Mouse (Mus musculus) adrenal gland, postnatal 14 days (tissue): ENCODE results near the gene Grik1. TPM values are rescaled to one million over a fixed set of nuclear protein-coding genes. Genes with fewer than 3 reads are reported as not detected.

ENCODE experiments used
- DNase-seq: peaks from one replicate; pipeline ENCODE4 v3.0.0; 2021; ENCODE audit warnings: mixed read lengths
- total RNA-seq: library from RNA; stranded (reverse); gene quantifications from 2 replicates; pipeline ENCODE4 v1.2.3, GENCODE M21; 2021

Gene Grik1
- total RNA-seq, 1 experiment from 2014 or later, result not detected

DNA sequence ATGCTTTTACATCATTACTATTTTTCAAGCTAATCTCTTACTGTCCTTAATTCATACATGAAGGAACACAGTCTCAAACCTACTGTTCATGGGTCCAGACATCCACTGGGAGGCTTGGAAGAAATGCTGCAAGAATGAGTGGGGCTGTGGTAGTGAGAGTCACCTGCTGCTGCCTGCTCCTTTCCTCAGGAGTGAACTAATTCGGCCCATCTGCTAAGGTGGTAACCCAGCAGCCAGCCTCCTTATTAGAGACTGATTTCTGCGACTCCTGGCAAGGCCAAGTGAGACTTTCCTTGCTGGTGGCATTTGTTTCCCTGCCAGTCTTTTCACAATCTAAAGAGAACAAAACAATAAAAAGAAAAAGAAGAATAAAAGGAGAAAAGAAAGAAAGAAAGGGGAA, 147.9 kb downstream of the Grik1 start:
- no peak for DNase-seq

DNA sequence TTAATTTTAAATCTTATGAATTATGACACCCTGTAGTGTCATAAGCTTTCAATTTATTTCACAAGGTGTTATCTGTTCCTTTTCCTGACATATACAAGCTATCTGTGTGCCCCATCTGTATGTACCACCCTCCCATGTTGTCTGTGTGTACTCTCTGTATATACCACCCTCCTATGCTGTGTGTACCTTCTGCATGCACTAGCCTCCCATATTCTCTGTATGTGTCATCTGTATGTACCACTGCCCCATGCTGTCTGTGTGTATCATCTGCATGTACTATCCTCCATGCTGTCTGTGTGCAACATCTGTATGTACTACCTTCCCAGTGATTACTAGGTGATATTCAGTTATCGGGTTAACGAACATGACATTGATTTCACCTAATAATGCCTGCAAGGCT, 148.5 kb downstream of the Grik1 start:
- no peak for DNase-seq

DNA sequence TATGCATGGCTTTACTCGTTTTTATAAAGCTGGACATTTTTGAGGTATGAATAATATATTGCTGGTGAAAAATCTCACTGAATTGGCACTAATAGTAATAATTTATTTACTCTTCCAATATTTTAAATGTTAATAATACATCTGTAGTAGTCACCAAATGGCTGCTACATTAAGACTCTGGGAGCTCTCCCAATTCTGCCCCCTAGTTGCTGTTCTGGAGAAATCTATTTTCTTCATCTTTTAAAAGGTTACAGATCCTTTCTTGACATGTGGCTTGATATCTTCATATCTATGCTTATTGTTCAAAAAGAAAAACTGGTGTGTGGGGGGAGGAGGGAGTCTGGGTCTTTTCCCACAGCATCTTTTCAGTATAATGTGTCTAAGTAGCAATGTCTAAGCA, 151.2 kb downstream of the Grik1 start:
- DNase-seq, result no peak

DNA sequence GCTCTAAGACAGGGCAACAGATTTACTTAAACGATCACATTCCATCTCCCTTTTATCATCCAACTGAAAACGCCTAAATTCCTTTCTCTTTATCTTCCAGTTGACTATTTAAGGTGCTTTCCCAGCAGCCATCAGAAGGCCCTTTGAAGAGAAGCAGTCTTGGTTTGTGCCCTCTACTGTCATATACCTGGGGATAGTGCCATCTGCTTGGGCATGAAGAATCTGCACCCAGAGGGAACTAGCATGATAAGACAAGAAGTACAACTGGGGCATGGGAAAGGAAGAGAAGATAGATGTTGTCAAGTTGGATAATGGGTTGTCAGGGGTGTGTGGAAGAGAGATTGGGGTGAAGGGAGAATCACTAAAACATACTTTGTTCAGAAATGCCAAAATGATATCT, 157.1 kb downstream of the Grik1 start:
- DNase-seq, result no peak

DNA sequence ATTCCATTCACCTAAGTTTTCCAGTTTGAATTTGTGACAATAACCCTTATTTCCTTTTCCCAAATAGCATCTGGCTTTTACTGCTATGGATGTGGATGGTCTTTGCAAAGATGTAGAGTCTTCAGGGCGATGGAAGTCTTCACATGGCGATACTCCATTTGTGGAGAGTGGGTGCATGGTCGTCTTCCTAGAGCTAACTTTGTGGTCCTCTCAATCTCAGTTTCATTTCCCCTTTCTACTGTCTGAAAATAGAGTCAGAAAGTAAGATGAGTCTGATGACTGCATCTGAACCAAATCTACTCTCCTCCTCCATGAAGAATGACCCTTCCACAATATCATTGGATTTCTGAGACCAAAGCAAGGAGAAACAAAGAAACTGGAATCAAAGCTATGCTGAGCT, 159.0 kb downstream of the Grik1 start:
- no peak for DNase-seq

DNA sequence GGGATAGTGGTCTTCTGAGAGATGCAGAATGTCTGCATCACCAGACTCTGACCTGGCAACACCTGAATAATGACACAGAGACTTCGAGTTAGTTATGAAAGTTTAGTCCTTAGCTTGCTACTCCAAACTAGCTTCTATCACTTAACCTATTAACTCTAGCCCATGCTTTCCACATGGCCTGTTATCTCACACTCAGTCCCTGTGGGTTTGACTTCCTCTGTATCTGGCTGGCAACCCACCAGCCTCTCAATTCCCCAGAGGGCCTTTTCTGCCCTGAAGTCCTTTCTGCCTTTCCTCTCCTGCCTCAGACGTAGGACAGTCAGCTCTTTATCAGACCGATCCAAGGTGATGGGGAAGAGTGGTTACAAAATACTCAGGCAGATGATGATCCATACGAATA, 165.0 kb downstream of the Grik1 start:
- no peak for DNase-seq

DNA sequence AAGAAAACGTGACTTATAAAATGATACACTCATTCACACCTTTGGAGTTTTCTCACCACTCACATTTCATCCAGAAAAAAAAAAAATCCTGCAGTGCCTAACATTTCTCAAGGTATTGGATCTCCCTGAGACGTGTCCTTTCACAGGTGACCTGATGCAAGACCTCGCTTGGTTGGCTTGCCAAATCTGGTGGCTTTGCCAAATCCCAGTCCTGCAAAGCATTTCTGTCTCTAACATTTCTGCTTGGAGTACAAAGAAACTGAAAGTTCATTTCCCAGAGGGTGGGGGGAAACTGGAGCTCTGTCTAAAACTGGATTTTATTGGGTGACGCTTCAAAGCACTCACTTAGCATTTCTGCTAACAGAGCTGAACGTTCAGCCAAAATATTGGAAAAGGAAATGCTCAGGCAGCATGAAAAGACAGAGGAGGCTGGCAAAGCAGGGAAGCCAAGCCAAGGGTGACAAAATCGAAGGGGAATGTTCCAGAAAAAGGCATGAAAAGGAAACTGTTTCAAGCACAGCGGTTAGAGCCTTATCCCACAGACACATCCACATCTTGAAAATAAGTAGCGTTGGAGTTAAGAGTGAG, 177.4 kb downstream of the Grik1 start:
- DNase-seq, result peak; percentile 39

DNA sequence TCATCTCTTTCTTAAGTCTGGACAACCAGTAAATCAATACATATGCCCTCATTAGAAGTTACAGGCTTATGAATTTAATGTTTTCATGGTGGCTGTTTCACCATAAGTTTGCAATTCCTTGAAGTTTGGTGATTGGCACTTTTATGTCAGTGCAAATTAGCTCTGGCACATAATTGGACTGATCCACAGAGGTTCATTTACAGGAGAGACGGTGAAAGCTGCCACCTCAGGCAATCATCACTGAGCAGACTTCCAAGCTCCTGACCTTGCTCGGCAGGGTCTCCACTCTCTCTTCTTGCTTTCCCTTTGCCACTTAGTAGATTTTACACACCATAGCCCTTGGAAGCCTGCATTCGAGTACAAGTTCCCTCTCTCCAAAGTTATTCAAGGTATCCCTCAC, 178.6 kb downstream of the Grik1 start:
- no peak for DNase-seq

DNA sequence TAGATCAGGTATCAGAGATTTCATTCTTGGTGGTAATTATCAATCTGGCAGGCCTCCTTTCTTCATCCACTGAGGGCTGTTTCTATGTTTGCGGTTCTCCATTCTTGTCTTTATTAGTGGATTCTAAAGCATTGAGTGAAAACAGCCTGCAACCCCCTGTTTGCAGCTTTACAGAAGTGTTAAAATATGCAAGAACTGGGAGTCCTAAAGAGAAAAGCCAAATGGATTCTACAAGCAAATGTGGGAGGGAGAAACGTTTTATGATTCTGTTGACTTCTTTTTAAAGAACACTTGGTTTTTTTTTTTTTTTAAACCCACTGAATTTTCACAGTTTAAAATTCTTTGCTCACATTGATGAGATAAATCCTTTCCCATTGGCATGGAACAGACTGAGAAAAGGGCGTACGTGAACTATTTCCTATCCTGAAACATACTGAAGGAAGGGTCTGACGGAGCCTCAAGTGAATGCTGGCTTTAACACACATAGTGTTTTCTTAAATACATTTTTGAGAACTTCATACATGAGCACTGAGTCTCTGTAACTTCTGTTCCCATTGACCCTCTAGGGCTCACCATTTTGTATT, 195.8 kb downstream of the Grik1 start:
- DNase-seq, result no peak

DNA sequence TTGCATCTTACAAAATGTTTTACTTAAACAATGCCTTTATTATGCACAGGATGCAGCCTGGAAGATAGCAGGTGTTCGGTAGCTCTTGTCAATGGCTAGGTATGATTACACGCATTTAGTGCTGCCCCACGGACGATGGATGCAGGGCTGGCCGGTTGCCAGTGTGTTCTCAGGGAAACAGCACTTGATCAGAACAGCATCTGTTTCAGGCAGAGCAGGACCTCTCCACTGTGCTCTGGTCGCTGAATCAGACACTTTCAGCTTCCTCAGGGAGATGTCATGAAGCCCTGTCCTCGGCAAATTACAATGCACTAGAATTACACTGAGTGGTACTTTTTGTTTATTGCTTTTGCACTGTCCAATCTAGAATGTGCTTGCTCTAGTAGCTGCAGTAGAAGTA, 202.8 kb downstream of the Grik1 start:
- no peak for DNase-seq

DNA sequence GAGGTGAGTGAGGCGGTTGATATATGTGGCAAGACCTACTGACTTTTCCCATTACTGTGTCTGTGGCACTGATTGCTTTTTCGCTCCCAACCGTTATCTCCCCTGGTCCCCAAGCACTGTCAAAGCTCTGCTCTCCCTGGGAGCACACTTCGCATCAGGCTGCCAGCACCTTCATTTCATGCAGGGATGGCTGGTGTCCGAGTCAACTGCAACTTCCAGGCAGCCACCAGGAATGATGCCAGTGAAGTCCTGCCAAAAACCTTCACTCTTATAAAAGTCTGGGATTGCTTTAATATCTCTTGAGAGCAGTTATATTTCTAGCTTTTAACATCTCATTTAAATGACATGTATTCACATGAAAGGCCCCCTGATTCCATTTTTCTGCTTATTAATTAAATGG, 215.3 kb downstream of the Grik1 start:
- DNase-seq, result peak; percentile 48

DNA sequence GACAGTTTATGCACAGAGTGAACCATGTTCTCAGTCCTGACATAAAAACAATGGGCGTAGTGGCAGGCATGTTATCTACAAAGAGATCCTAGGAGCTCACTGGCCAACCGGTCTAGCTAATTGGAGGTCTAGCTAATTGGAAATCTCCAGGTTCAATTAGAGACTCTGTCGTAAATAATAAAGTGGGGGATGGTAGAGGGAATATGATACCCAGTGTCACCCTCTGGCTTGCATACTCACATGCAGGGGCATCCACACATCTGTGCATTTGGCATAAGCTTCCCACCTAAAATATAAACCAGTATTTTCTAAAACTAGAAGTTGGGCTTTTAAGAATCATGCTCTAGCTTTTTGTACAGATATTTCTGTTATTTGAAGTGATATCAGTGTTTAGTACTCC, 229.1 kb downstream of the Grik1 start:
- no peak for DNase-seq

DNA sequence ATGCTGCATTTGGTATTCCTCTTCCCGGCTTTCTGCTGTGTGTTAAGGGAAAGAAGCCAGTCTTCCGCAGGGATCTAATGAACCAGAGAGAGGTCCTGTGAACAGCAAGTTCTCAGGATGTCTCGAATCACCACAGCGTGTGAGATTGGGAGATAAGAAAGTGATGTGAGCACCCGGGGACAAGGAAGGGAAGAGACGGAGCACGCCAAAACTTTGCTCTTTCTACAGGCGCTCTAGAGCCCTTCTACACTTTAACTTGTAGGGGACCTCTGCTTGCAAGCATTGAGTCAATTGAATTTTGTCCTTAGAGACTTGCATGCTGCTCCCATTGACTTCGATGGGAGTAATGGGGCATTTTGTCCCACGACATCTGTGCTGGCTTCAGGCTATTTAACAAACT, 241.9 kb downstream of the Grik1 start:
- no peak for DNase-seq

DNA sequence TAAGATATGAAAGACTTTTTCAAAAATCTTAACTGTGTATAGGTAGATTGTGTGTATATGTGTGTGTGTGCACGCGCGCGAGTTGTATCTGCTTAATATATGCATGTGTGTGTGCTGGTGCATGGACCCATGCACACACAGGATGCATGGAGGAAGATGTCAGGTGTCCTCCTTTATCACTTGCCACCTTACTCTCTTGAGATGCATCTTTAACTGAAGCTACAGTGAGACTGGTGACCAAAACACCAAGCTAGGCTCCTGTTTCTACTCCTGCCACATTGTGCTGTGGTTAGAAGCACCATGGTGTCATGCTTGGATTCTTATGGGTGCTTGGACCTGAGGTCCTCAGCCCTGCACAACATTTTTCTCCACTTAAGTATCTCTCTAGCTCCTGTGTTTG, 245.7 kb downstream of the Grik1 start:
- no peak for DNase-seq

DNA sequence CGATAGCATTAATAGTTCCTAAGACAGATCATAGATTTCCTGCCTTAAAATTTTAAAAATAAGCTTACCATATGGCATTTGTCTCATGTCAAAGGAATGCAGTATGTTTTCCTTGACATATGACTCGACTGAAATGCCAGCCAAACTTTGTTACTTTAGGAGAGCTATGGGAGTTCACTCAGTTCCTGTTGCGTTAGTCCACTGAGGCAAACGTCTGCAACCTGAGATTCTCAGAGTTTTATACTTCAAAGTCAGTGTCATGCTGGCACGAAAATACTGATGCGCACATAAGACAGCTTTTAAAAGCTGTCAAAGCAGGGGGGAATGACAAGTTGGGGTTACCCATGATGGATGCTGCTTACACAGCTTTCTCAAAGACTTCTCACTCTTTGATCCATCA, 247.6 kb downstream of the Grik1 start:
- DNase-seq, result peak; percentile 8

DNA sequence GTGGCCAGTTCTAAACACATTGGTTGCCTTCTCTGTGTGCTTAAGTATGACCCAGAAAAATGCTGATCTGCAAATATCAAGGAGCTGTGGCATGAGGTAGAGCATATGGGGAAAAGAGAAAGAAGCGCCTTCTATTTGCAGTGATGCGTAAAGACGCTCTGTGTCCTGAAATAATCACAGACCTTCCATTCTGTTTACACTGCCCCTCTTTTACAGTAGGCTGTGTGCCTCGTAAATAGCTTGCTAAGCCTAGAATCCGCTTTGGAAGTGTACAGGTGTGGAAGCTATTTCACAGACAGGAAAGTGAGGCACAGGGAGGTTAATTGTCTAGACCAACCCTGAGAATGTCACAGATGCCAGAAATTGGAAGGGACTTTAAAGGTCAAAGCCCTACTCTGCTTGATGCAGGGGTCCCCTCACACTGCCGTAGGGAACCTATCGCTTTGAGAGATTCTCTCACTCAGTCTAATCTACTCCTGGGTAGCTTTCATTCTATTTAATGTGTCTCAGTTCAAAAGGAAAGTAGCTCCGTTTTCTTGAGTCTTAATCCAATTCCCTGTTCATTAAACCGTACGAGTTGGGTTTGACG, 251.5 kb downstream of the Grik1 start:
- no peak for DNase-seq

DNA sequence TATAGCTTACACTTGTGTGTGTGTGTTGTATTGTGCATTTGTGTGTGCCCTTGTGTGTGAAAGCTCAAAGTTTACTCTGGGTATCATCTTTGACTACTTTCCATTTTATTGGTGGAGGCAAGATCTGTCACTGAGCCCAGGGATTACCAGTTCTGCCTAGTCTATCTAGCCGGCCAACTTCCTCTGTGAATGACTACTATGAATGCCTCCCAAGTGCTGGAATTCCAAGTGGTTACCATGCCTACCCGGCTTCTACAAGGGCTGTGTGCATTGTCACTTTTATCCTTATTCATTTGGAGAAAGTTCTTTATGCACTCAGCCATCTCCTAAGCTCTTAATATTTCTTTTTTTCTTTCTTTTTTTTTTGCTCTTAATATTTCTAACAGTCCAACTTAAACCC, 301.3 kb downstream of the Grik1 start:
- no peak for DNase-seq

DNA sequence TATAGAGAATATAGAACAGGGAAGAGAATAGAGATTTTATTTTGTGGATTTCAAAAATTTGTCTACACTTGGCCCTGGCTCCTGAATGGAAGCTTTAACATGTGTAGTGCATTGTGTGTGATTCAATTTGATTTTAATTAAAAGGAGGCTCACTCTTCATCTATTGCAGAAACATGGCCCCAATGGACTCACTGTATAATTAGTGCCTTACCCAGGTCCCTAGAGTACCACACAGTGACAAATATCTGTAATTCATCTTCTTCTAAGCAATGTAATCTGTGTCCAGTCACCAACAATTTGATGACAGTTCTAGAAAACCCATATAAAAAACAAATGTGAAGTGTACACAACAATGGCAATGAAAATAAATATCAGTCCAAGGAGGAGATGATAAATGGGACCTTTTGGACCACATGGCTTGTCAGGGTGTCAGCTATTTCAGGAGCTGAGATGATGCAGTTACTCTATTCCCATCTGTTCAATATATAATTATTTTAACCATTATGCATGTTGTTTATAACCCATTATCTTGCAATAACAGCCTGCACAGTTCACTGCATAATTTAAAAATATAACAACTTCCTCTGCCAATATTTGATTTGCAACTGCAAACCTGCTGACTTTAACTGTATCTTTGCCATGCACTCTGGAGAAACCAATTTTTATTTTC, 305.7 kb downstream of the Grik1 start:
- no peak for DNase-seq

DNA sequence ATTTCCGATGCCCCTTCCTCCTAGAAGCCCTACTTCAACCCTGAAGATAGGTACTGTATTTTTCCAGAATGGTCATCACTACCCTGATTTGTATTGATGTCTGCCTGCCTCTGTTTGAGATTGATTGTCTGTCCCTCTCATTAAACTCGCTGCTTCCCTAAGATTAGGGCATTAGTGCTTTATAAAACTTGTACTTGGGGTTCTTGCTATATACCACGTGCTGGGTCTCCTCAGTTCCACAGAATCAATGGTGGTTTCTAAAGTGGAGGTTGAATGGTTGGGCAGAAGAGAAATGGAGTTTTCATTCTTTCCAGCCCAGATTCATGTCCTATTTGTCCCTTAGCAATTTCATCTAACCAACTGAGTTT, 316.0 kb downstream of the Grik1 start:
- no peak for DNase-seq

DNA sequence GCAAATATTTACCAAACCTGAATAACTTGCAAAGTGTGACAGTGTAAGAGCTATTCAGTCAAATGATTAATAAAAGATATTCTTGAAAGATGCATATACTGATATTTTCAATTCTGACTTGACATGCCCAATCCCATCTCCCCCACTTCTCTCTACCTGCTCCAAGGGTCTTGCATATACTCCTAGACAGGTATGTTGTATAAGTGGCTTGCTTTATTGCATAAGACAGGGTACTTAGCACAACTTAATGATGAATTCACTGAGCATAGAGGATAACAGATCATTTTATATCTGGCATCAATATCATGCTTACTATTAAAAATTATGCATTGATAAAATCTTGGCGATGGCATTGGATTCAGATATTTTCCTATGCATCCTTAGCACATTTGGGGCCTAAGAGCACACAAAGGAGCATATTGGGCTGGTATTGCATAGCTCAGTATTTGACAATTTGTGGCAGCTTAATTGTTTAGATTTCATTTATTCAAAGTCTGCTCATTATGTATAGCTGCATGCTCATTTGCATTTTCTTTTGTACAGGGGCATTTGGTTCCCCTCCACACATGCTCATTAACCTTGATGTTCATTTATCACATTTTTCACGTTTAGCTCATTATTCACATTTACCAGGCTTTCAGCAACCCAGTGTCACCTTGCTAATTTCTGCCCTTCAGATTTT, 316.5 kb downstream of the Grik1 start:
- DNase-seq, result no peak

DNA sequence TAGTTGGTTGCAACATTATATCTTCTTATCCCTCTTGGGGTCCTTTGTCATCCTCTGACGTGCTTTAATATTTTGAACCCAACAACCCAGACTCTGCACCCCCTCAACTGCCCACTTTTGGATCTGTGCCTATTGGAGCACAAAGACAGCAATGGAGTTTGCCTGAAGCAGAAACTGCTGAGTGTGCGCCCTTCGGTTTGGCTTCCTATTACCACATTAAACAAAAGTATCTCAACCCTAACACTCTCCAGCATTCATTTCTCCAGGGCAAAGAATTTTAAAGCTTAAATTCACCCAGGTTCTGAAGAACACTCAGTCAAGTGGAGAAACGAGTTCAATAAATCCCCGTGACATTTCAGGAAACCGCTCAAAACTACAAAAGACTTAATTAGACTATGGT, 318.2 kb downstream of the Grik1 start:
- no peak for DNase-seq

DNA sequence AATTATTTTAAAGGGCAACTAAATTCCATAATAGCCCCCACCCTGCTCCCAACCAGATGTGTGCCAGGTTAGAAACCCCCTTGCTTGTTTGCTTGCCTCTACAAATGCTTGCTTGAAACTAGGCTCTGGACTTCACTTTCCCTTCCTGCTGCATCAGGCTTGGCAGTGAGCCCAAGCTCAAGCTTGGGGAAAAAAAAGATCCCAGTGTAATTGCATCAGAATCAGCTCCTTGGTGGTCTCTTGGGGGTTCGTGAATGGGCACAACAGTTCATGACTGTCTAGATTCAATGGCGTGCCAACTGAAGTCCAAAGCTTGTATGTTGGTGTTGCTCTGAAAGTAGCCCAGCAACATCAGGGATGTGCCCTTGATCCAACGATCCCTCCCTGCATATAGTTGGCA, 320.1 kb downstream of the Grik1 start:
- DNase-seq, result peak; percentile 25

DNA sequence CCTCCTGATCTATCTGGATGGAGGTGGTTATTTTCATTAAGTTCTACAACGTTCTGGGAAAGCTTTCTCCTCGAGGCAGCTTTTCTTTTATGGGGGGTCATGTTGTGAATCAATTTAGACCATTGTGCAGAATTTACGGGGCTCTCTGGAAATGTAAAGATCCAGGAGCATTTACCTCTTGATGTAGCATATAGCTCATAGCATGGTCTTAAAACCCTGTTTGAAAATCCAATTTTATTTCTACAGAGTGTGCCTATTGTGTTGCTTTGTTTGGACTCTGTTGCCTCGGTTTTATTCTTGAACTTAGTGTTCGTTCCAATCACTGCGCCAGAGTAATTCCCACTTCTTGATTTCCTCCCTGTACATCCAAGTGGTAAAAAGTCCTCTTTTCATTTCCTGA, 328.6 kb downstream of the Grik1 start:
- no peak for DNase-seq
